Mouse (Mus musculus) myocyte (in vitro differentiated cells): Measurements from ENCODE around the gene Pappa. TPM values are rescaled to one million over a fixed set of nuclear protein-coding genes. Genes with fewer than 3 reads are reported as not detected.

Source experiments
- H3K27me3 ChIP-seq: one replicate; pipeline ENCODE4 v1.6.1; 2011; ENCODE audit not compliant: control insufficient read depth, insufficient read depth, insufficient read length
- H3K36me3 ChIP-seq: one replicate; pipeline ENCODE4 v1.6.1; 2011; ENCODE audit not compliant: control insufficient read depth, insufficient read depth
- H3K4me2 ChIP-seq: one replicate; pipeline ENCODE4 v1.6.1; 2011; ENCODE audit warnings: low read depth, control low read depth
- H3K4me3 ChIP-seq: one replicate; pipeline ENCODE4 v1.5.1; 2011; ENCODE audit warnings: mild to moderate bottlenecking, control low read depth, moderate library complexity
- H3K79me2 ChIP-seq: one replicate; pipeline ENCODE4 v1.6.1; 2011; ENCODE audit not compliant: control insufficient read depth, insufficient read depth
- H3ac ChIP-seq: one replicate; pipeline ENCODE4 v1.6.1; 2011; ENCODE audit not compliant: control insufficient read depth, insufficient read length
- CEBPB ChIP-seq: IDR thresholded peaks from 2 replicates; pipeline ENCODE4 v1.6.1; 2011; ENCODE audit warnings: mild to moderate bottlenecking, moderate library complexity; ENCODE audit not compliant: poor library complexity, insufficient read depth, severe bottlenecking
- E2F4 ChIP-seq: IDR thresholded peaks from one replicate; pipeline ENCODE4 v1.6.1; 2011; ENCODE audit warnings: mild to moderate bottlenecking, control low read depth, moderate library complexity; ENCODE audit not compliant: insufficient read depth
- MAX ChIP-seq: IDR thresholded peaks from one replicate; pipeline ENCODE4 v1.6.1; 2011; ENCODE audit warnings: low read depth, mild to moderate bottlenecking, control low read depth
- MYOD1 ChIP-seq, 3 experiments: IDR thresholded peaks; one replicate each; pipeline ENCODE4 v1.6.1; 2011; ENCODE audit warnings: control low read depth in 2 of 3, low read depth in 2 of 3, mild to moderate bottlenecking in 2 of 3, moderate library complexity in 1 of 3; ENCODE audit not compliant: insufficient read length in 2 of 3, control insufficient read depth in 1 of 3
- MYOG ChIP-seq, 3 experiments: IDR thresholded peaks; one replicate each; pipeline ENCODE4 v1.6.1; 2011; ENCODE audit warnings: control low read depth in 2 of 3, low read depth in 2 of 3, mild to moderate bottlenecking in 2 of 3; ENCODE audit not compliant: insufficient read length in 2 of 3, control insufficient read depth in 1 of 3, insufficient read depth in 1 of 3
- POLR2A ChIP-seq: IDR thresholded peaks from one replicate; pipeline ENCODE4 v1.6.1; 2011; ENCODE audit warnings: low read depth, mild to moderate bottlenecking, control low read depth, moderate library complexity; ENCODE audit not compliant: insufficient read length
- POLR2AphosphoS2 ChIP-seq: IDR thresholded peaks from one replicate; pipeline ENCODE4 v1.6.1; 2011; ENCODE audit warnings: low read depth, control low read depth; ENCODE audit not compliant: insufficient read length
- REST ChIP-seq: IDR thresholded peaks from one replicate; pipeline ENCODE4 v1.6.1; 2011; ENCODE audit warnings: mild to moderate bottlenecking, control low read depth, moderate library complexity; ENCODE audit not compliant: insufficient read depth, insufficient read length
- SRF ChIP-seq: IDR thresholded peaks from one replicate; pipeline ENCODE4 v1.6.1; 2011; ENCODE audit warnings: low read depth; ENCODE audit not compliant: control insufficient read depth, insufficient read length
- TCF12 ChIP-seq: IDR thresholded peaks from one replicate; pipeline ENCODE4 v1.6.1; 2011; ENCODE audit warnings: mild to moderate bottlenecking, control low read depth; ENCODE audit not compliant: poor library complexity, insufficient read depth, severe bottlenecking
- TCF3 ChIP-seq: IDR thresholded peaks from one replicate; pipeline ENCODE4 v1.6.1; 2011; ENCODE audit warnings: low read depth, control low read depth; ENCODE audit not compliant: insufficient read length
- USF1 ChIP-seq: IDR thresholded peaks from one replicate; pipeline ENCODE4 v1.6.1; 2011; ENCODE audit warnings: low read depth, mild to moderate bottlenecking, control low read depth, moderate library complexity
- polyA plus RNA-seq: library from polyadenylated mRNA; unstranded; fragments of >200 nt; fragmentation: generic; extraction: Trizol; gene quantifications from one replicate; pipeline ENCODE4 v1.2.1, GENCODE M21; 2012; ENCODE audit warnings: missing spikeins

Gene Pappa
- polyA plus RNA-seq, 1 experiment = 0.12 TPM

DNA sequence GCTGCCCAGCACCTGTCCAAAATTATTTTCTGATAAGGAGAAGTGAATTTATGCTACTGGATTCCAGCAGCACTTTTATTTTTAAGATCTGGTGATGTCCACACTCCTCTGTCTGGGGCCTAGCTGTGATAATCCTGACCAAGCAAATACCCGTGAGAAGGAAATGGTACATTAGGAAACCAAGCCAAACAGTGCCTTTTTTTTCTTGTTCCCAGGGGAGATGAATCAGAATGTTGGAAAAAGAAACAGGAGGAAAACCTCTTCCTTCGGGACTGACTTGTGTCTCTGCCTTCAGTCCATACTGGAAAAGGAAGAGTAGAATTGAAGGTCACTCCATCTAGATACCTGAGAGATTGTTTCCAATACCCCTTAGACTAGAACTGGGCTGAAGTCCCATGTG lies 63.3 kb downstream of the Pappa start:
- Histone ChIP-seq H3K4me3 (no peak overlapping the region), H3ac (no peak overlapping the region), H3K79me2 (no peaks in the 10 kb centered on the region), H3K27me3 (no peaks in the 10 kb centered on the region), H3K4me2 (no peak overlapping the region), H3K36me3 (no peaks in the 10 kb centered on the region)
- TF ChIP-seq SRF (no peak), MYOG (IDR thresholded peaks at IDR 0.05; ENCODE audit: control insufficient read depth in 1 of 3, insufficient read depth in 1 of 3, insufficient read length in 2 of 3, low read depth in 2 of 3) (no peak), TCF12 (no peak)

DNA sequence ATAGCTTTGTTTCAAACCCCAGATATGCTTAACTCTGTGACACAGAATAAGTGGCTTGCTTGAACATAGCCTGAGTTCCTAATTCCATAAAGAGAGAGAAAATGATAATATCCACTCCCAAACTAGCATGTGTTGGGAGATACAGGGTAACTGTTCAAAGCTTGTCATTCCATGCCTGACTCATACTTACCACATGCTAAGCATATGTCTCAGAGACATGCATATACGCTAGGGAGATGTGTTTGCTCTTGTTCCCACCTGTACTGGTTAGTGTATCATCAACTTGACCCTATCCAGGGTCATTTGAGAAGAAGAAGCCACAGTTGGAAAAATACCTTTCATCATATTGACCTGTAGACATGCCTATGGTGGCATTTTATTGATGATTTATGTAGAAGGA lies 63.7 kb downstream of the Pappa start:
- Histone ChIP-seq H3K4me3 (no peak overlapping the region), H3K79me2 (no peaks in the 10 kb centered on the region), H3K27me3 (no peaks in the 10 kb centered on the region), H3K36me3 (no peaks in the 10 kb centered on the region), H3K4me2 (no peak overlapping the region), H3ac (no peak overlapping the region)
- TF ChIP-seq POLR2A (no peak), MAX (no peak), TCF12 (no peak), MYOD1 (IDR thresholded peaks at IDR 0.05; ENCODE audit: control insufficient read depth in 1 of 3, insufficient read length in 2 of 3, low read depth in 2 of 3) (no peak), CEBPB (no peak), SRF (no peak), E2F4 (no peak), REST (no peak), TCF3 (no peak), MYOG (IDR thresholded peaks at IDR 0.05; ENCODE audit: control insufficient read depth in 1 of 3, insufficient read depth in 1 of 3, insufficient read length in 2 of 3, low read depth in 2 of 3) (no peak), POLR2AphosphoS2 (no peak), USF1 (no peak)

DNA sequence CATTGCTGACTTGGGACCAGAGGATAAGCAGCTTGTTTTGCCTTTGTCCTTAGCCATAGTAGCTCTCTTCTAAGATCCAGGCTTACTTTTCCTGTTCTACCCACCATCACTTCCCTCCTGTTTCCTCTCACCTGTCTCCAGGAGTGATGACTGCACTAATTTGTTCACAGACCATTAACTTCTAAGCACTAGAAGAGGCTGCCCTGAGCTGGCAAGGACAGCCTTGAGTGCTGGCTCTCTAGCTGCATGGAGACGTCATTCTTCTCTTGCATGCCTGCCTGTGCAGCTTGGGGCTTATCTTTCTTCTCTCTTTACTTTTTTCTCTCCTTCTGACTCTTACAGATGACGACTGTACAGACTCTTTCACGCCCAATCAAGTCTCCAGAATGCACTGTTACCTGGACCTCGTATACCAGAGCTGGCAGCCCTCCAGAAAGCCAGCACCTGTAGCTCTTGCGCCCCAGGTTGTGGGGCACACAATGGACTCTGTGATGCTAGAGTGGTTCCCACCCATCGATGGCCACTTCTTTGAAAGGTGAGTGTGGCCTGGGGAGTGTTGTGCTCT lies 65.0 kb downstream of the Pappa start:
- Histone ChIP-seq H3ac (no peak overlapping the region), H3K4me2 (no peak overlapping the region), H3K36me3 (no peaks in the 10 kb centered on the region), H3K4me3 (no peak overlapping the region), H3K79me2 (no peaks in the 10 kb centered on the region), H3K27me3 (no peaks in the 10 kb centered on the region)
- TF ChIP-seq MAX (no peak), SRF (no peak), TCF3 (no peak), MYOG (IDR thresholded peaks at IDR 0.05; ENCODE audit: control insufficient read depth in 1 of 3, insufficient read depth in 1 of 3, insufficient read length in 2 of 3, low read depth in 2 of 3) (no peak), CEBPB (no peak), MYOD1 (IDR thresholded peaks at IDR 0.05; ENCODE audit: control insufficient read depth in 1 of 3, insufficient read length in 2 of 3, low read depth in 2 of 3) (no peak), REST (no peak), TCF12 (no peak), POLR2A (no peak)

DNA sequence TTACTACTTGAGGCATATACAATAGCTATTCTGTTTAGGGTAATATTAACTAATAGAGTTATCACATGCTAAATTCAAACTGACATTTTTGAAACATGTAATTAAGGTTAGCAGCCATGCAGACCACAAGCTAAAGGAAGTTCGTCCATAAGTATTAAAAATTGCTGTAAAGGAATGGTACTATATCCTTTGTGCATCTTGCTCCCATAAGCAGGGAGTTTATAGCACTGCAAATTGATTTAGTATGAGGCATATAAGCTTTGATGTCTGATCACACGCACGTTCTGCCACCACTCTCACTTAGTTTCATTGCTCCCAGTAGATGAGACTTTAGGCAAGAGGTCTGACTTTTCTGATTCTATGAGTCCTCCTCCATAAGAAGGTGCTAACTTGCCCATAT lies 68.8 kb downstream of the Pappa start:
- TF ChIP-seq TCF12 (no peak), MYOG (IDR thresholded peaks at IDR 0.05; ENCODE audit: control insufficient read depth in 1 of 3, insufficient read depth in 1 of 3, insufficient read length in 2 of 3, low read depth in 2 of 3) (no peak), MYOD1 (IDR thresholded peaks at IDR 0.05; ENCODE audit: control insufficient read depth in 1 of 3, insufficient read length in 2 of 3, low read depth in 2 of 3) (no peak), E2F4 (no peak), POLR2A (no peak), USF1 (no peak), SRF (no peak), POLR2AphosphoS2 (no peak)
- Histone ChIP-seq H3K36me3 (no peaks in the 10 kb centered on the region), H3K4me2 (no peak overlapping the region), H3K27me3 (no peaks in the 10 kb centered on the region), H3ac (no peak overlapping the region), H3K4me3 (no peak overlapping the region), H3K79me2 (no peaks in the 10 kb centered on the region)

DNA sequence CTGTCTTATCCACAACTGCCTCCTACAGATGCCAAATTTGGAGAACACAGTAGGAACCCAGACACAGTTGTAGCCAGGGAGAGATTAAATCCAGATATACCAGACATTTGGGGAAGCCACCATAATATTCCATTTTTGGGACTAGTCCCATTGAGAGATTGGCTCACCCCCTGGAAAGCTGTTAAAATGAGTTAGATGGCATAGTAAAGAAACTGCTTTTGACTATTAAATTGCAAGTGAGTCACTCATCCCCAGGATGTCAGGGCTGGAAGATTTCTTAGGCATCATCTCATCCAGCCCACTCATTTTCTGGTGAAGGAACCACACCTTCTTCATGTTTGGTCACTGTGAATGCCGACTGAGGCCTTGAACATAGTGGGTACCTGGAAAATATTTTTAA lies 72.0 kb downstream of the Pappa start:
- no peak overlapping the region for H3K4me3 ChIP-seq
- H3K79me2 ChIP-seq = no peaks in the 10 kb centered on the region
- no peaks in the 10 kb centered on the region for H3K36me3 ChIP-seq
- H3K27me3 ChIP-seq = no peaks in the 10 kb centered on the region
- H3K4me2 ChIP-seq = no peak overlapping the region
- H3ac ChIP-seq = no peak overlapping the region
- TF ChIP-seq MYOD1 (IDR thresholded peaks at IDR 0.05; ENCODE audit: control insufficient read depth in 1 of 3, insufficient read length in 2 of 3, low read depth in 2 of 3) (no peak), POLR2AphosphoS2 (no peak), TCF12 (no peak), POLR2A (no peak), USF1 (no peak), MYOG (IDR thresholded peaks at IDR 0.05; ENCODE audit: control insufficient read depth in 1 of 3, insufficient read depth in 1 of 3, insufficient read length in 2 of 3, low read depth in 2 of 3) (no peak), E2F4 (no peak), REST (no peak)
